Mouse (Mus musculus) retina, adult 2 months (tissue): ENCODE results near the gene Gm17660.

ENCODE experiments used
- DNase-seq: peaks from one replicate; pipeline ENCODE4 v3.0.0-alpha.2; 2012; ENCODE audit warnings: low read depth, low spot score

Gm17660 gene

DNA sequence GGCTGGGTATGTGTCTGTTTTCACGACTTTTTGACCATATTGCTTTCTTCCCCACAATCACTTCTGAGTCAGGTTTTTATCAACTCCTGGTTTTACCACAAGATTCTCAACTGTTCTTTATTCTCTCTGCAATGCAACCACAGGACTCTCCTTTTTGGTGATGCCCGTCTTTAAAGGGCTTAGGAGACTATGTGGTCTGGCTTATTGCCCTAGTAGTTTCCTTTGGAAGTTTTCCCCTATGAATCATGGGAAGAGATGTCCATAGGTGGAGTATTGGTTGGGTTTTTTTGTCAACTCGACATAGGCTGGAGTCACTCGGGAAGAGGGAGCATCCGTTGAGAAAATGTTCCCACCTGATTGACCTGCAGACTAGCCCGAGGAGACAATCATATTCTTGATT, 3.3 kb upstream of the Gm17660 start:
- DNase-seq = no peak

- DNase-seq = no peak
Measured at GRCm38 (mm10) chr5:104076361-104076760, 1.0 kb downstream of the Gm17660 start.

- DNase-seq = peak; percentile 26
Measured at GRCm38 (mm10) chr5:104074388-104074787, 3.0 kb downstream of the Gm17660 start.

DNA sequence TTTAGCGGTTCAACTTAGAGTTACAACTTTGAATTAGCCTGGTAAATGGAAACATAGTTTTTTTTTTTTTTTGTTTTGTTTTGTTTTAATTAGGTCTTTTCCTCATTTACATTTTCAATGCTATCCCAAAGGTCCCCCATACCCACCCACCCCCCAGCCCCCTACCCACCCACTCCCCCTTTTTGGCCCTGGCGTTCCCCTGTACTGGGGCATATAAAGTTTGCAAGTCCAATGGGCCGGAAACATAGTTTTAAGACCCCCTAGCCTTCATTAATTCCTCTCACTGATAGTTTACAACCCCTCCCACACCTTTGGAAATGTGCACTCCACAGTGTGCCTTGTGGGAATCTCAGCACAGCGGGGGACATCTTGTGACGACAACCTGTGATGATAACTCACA, 3.8 kb downstream of the Gm17660 start:
- no peak for DNase-seq

DNA sequence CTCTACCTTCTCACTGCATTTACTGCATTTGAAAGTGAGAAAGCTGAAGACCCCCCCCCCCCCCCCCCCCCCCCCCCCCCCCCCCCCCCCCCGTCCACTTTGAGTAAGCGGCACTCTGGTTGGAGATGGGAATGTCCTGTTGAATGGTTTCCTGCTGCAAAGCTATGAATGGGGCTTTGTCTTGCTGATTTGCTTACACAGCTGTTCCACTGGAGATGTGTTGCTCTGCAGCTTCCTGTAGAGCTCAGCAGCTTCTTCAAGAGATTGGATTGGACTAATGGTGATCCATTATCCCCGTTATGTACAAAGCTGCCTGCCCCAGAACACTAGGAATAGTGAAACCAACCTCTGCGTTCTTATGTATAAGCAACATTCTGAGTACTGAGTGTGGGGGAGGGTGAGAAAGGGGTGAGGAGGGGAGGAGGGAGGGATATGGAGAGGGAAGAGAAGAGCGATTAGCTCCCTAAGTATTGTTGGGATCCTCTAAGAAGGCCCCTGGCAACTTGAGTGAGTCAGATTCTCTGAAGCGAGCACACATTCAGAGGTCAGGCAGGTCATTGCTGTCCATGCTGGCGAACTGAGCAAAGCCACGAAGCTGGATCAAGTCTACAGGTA, 5.0 kb downstream of the Gm17660 start:
- no peak for DNase-seq

DNA sequence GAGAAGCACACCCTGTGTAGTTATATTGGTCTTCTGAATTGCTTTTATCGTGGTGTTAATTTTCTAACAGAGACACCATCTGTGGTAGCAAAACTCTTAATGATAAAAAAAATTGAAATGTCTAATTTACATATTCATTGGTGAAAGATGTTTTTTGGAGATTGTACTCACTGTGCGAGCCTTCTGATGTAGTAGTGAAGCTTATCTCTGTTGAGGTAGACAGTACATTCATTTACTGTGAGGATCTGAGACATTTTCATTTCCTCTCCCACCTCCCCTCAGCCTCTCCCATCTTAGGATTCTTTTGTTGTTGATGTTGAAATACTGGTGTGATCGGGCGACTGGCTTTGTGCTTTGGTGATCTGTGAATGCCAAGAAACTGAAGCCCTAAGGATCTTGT, 6.4 kb downstream of the Gm17660 start:
- no peak for DNase-seq

DNA sequence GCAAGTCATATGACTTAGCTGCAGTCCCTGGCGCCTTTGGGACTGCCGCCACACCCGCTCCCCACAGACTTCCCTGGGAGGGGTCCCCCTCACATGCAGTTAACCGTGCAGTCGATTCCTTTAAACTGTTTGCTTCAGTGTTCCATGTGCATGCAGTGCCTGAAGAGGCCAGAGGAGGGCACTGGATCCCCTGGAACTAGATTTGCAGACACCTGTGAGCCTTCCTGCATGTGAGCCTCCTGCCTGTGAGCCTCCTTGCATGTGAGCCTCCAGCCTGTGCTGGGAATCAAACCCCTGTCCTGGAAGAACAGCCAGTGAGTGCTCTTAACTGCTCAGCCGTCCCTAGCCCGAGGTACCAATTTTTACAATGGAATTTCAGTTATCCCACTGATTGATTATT, 8.7 kb downstream of the Gm17660 start:
- no peak for DNase-seq

DNA sequence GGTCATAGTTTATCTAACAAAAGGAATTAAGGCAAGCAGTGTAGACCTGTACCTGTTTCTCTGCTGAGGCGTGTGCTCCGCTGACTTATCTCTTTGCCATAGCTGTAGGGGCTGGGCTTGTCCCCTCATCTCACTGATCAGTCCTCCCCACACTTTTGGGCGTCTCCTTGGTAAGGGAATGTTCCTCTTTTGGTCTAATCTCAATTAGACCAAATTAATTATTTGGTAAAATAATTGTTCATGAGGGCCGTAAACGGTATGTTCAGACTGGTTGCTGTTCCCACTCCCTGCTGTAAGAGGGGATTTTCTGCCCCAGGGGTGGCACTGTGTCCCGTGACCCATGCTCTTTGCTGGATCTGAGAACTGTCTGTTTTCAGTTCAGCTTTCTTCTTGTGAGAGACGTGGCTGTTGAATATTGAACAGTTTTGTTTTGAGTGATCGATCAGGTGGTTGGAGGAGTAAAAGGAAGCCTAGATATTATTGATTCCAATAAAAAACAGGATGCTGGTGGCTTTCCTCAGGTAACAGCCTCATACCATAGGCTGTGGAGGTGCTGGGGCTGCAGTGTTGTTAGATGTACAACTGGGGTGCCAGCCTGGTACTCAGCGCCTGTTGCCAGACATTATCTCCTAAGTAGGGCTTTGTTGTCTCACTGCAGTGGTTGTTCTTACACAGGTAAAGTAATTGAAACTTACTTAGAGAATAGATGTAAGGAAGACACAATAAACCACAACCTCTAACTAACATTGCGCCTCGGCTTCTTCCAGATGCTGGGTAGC, 14.4 kb downstream of the Gm17660 start:
- DNase-seq = no peak

GRCm38 (mm10) chr5:104061936-104062772, 15.3 kb downstream of the Gm17660 start:
- no peak for DNase-seq

- DNase-seq = no peak
Measured at GRCm38 (mm10) chr5:104060429-104060828, 17.0 kb downstream of the Gm17660 start.

GRCm38 (mm10) chr5:104059628-104060027, 17.8 kb downstream of the Gm17660 start:
- no peak for DNase-seq

- no peak for DNase-seq
Measured at GRCm38 (mm10) chr5:104058021-104058420, 19.4 kb downstream of the Gm17660 start.

- DNase-seq = no peak
Measured at GRCm38 (mm10) chr5:104056295-104056694, 21.1 kb downstream of the Gm17660 start.

DNA sequence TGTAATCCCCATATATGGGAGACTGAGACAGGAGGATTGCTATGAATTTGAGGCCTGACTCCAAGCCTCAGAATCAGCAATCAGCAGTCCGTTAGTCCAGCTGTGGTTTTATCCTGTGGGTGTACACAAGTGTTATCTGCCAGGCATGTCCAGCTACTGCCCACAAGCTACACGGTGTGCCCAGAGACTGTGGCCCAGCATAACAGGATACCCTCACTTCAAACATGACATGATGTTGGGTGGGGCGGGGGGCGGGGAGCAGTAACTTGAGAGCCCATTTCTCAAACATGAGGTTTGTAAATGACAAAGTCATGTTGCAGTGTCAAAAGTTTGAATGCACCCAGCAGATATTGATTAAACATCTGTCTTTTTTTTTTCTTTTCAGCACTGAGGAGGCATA, 21.6 kb downstream of the Gm17660 start:
- no peak for DNase-seq

DNA sequence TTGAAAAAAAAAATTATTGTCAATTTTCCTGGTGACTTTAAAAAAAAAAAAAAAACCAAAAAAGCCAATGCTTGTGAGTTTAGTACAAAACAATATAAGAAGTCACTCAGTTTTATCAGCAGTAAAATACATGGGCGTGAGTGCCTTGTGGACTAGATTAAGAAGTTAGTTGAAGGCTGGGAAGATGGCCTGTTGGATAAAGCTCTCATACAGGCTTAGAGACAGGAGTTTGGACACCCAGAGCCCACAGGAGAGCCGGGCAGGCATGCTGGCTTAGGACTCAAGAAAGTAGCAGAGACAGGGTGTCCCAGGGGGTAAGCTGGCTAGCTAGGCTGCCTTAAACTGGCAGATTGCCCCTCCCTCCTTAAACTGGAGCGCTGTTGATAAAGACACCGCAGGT, 22.5 kb downstream of the Gm17660 start:
- no peak for DNase-seq

DNA sequence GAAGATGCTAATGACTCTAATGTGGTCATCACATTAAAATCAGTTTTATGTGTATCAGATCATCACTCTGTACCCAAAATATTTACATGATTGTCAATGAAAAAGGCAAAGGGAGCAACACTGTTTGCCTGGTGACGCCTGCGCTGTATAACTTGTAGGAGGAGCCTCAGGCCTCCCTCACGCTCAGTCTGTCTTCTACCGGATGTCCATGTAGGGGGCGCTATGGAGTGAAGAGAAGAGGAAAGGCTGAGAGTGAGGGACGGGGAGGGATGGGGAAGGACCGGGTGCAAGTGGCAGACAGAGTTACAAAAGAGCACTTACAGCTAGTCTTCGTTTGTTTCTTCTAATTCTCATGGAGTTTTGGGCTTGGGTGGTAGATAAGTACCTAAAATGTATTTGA, 24.5 kb downstream of the Gm17660 start:
- no peak for DNase-seq

DNA sequence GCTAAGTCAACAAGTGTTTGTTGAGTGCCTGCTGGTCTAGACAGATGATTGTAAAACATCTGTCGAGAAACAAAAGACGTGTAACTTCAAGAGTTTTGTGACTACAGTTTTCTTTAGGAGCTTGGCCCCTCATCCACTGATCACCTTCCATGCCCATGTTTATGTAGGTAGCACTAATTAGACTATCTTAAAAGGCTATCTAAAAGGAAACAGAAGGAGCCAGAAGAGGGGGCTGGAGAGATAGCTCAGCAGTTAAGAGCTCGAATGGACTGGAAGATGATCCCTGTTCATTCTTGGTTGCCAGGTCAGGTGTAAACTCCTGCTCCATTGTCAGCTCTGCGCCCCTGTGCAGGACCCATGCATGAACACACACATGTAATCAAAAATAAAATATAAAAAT, 29.3 kb downstream of the Gm17660 start:
- DNase-seq = no peak

DNA sequence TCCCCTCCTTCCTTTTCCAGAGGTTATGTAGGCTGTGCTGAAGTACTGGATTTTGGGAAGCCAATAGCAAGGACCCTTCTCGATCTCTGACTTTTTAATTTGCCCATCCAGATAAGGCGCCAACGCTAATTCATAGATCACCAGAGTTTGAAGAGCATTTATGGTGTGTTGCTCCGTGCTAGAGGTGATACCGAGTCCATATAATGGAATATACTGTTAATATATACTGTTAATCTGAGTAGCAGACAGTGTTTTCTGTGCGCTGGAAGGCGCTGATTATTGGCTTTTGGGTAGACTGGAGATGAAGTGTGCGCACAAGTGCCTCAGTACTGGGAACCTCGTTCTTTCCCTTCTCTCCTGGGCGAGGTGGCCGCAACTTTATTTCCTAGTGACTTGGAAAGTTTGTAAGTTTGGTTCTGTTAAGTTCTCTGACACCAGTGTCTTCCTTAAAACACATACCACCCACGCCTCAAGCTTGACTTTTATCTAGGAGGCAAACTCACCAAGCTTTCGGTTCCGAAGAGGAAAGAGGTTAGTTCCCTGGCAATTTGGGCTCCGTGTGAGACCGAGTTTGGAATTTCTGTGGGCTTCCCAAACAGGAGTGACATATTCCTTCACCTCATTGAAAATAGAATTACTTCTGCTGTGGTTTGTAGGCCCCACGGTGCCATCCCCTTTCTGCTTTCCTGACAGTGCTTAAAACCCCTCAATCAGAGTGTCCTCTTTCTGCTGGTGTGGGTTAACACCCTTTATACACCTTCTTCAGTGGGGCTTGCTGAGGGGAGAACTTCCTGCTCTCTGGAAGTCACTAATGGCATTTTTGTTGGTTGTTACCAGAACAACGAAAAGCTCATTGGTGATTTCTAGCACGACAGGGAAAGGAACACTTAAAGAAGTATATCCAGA, 30.0 kb downstream of the Gm17660 start:
- DNase-seq = no peak

- peak; percentile 92 for DNase-seq
Measured at GRCm38 (mm10) chr5:104046256-104047199, 30.9 kb downstream of the Gm17660 start, which contains the start of gene Nudt9. TSS of gene Nudt9 (plus strand) at chr5:104046306.

DNA sequence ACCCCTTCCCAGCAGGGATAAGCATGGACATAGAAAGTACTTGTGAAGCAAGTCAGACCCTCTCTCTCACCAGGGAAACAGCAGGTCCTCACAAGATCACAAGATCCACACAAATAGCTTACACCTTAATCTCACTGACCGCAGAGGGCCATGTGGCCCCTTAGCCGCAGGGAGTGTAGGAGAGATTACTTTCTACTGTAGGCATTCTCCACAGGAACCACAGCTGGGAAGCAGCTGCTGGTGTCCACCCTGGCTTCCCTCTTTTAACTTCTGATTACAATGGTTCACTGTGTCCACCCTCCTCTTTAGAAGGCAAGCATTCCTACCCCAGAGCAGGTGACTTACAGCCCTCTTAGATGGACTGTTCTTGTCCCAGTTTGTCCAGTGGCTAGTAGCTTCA, 33.7 kb downstream of the Gm17660 start:
- DNase-seq = no peak
